Mouse (Mus musculus): ENCODE measurements around the gene Lgals3.

- no peak for TF ChIP-seq EP300 (IDR thresholded peaks at IDR 0.05; ENCODE audit: insufficient read depth, low read depth, low read length)
- TF ChIP-seq CTCF (IDR thresholded peaks at IDR 0.05; ENCODE audit: low read depth, low read length), result peak; percentile 48
- no peak for TF ChIP-seq POLR2A (IDR thresholded peaks at IDR 0.05; ENCODE audit: insufficient read depth, low read length)
Observed at GRCm38 (mm10) chr14:47396165-47396652, 28.7 kb downstream of the Lgals3 start.
